Mouse (Mus musculus): Measurements from ENCODE around the gene Ccdc115. TPM values are rescaled to one million over a fixed set of nuclear protein-coding genes. Genes with fewer than 3 reads are reported as not detected.
"Not testable (repeated sequence)": the region's sequence is repeated elsewhere in the genome, so short reads cannot be mapped to it uniquely, and the experiment has no call there.

The Ccdc115 gene
- polyA plus RNA-seq, 1 experiment from 2014 or later, result 52.3 TPM

- DNase-seq (ENCODE audit: low spot score), result no peak
Observed at GRCm38 (mm10) chr1:34438381-34439051, 956 bp downstream of the Ccdc115 start.

- not testable (repeated sequence) for DNase-seq (ENCODE audit: low spot score)
Observed at GRCm38 (mm10) chr1:34437366-34437765, 2.1 kb downstream of the Ccdc115 start.

GRCm38 (mm10) chr1:34436374-34436773 lies 3.1 kb downstream of the Ccdc115 start:
- no peak for DNase-seq (ENCODE audit: low spot score)

GRCm38 (mm10) chr1:34435371-34436120 lies 3.9 kb downstream of the Ccdc115 start:
- no peak for DNase-seq (ENCODE audit: low spot score)

DNA sequence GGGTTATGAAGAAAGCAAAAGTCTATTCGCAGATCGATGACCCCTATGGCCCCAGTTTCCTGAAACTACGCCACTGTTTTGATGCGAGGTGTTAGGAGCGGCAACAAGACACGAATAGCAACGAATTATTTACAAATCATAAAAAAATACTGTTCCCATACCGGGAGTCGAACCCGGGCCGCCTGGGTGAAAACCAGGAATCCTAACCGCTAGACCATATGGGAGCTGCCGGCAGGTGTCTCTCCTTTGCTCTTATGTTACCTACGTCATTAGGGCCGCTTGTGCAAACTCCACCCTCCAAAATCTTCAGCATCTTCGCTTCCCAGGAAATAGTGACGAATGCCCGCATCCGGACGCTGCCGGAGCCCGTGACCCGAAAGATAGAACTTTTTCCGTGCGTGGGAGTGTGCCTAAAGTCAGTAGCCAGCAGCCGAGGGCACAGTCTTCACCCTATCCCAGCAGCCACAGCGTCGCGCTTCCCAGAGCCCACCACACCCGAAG lies 4.8 kb downstream of the Ccdc115 start:
- DNase-seq (ENCODE audit: low spot score), result peak; percentile 89

DNA sequence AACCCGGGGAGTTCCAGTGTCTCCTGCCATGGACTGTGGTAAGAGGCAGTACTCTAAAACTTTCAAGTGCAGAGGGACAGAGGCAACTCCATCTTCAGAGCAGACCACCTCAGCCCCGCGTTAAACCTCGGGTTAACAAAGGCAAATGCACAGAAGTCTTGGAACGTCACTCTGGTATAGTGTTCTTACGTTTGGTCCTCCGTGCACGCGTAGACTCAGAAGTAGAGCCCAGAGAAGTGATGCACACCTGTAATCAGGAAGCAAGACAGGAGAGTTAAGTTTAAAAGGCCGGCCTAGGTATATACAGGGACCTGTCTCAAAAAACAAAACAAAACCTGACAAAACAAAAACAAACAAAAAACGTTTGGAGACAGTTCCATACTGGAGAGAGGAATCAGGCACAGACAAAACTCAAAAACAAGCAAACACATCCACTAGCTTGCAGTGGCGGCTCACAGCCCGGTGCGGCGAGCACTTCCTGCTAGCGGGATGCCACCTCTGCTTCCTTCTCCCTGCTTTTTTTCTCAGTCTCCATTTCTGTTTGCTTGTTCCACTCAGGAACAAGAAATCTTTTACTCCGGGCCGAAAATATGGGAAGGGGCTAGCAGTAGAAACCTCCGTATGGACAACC lies 5.5 kb downstream of the Ccdc115 start:
- DNase-seq (ENCODE audit: low spot score), result peak; percentile 59

- DNase-seq (ENCODE audit: low spot score), result peak; percentile 71
Observed at GRCm38 (mm10) chr1:34432776-34433481, 6.5 kb downstream of the Ccdc115 start.

DNA sequence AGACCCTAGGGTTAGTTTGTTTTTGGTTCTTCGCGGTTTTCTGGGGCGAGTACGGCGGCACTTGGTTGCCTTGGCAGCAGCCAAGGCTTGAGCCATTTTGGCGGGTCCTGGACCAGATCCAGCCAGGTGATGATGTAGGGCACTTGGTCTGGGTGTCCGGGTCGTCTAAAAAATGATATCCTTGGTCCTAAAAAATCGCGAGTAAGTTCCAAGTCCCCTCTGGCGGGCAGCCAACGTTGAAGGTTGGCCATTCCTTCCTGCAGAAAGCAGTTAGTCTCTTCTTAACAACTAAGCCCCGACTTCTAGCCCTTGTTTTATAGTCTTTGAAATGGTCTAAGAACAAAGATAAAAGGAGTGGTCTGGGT lies 7.1 kb downstream of the Ccdc115 start:
- no peak for DNase-seq (ENCODE audit: low spot score)

DNA sequence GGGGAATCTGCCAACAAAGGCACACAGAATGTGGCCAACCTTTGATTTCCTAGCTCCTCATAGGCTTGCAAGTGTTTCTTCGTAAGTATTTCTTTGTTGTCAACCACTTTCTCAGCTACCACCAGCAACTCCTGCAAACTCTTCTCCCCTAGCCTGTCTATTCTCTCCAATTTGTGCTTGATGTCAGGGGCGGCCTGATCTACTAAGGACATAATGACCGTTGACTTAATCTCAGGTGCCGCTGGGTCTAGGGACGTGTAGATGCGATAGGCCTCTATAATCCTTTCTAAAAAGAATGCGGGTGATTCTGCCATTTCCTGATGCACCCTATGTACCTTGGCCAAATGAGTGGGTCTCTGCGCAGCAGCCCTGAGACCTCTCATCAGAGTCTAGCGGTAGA lies 8.0 kb downstream of the Ccdc115 start:
- no peak for DNase-seq (ENCODE audit: low spot score)

- no peak for DNase-seq (ENCODE audit: low spot score)
Observed at GRCm38 (mm10) chr1:34430981-34431380, 8.5 kb downstream of the Ccdc115 start.

DNA sequence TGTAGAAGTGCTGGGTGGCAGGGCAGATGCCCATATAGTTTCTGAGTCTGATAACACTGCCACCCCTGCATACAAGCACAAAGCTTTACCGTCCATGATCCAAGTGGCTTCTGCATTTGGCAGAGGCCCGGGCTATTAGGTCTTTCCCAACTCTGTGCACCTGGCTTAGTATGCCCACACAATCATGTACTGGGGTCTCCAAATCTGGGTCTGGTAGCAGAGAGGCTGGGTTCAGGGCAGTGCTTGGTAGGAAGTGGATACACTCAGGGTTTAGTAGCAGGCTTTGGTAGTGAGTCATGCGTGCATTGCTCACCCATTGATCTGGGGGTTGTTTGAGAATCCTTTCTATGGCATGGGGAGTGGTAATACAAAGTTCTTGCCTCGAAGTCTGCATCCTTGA lies 10.2 kb downstream of the Ccdc115 start:
- no peak for DNase-seq (ENCODE audit: low spot score)

- no peak for DNase-seq (ENCODE audit: low spot score)
Observed at GRCm38 (mm10) chr1:34428466-34428865, 11.0 kb downstream of the Ccdc115 start.

- DNase-seq (ENCODE audit: low spot score), result no peak
Observed at GRCm38 (mm10) chr1:34399182-34399953, 40.1 kb downstream of the Ccdc115 start.

GRCm38 (mm10) chr1:34396321-34396720 lies 43.2 kb downstream of the Ccdc115 start:
- no peak for DNase-seq (ENCODE audit: low spot score)

DNA sequence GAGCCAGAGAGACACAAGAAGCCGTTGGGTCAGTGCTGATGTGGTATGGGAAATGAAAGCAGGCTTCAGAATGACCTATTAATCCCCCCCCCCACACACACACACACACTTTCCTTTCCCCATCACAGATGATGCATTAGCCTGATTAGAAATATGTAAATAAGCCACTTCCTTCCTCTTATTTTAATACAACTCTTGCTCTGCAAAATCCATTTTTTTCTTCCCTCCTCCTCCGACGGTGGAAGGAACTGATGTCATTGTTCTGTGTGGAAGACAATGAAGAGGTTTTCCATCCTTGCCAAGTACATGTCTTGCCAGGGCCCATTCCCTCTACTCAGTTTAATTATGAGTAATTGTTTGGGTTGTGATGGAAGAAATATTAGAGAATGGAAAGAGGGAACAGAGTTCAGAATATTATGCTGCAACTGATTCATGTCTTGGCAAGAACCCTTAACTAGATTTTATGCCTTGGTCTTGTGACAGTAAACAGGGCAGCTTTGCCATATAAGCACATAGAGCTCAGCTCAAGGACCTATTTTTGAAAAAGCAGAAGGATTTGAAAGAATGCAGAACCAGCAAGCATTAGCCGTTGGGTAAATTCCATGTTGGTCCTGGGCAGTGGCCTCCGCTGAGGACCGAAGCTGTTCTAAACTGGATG lies 50.1 kb downstream of the Ccdc115 start:
- no peak for DNase-seq (ENCODE audit: low spot score)

GRCm38 (mm10) chr1:34388849-34389233 lies 50.6 kb downstream of the Ccdc115 start:
- no peak for DNase-seq (ENCODE audit: low spot score)

DNA sequence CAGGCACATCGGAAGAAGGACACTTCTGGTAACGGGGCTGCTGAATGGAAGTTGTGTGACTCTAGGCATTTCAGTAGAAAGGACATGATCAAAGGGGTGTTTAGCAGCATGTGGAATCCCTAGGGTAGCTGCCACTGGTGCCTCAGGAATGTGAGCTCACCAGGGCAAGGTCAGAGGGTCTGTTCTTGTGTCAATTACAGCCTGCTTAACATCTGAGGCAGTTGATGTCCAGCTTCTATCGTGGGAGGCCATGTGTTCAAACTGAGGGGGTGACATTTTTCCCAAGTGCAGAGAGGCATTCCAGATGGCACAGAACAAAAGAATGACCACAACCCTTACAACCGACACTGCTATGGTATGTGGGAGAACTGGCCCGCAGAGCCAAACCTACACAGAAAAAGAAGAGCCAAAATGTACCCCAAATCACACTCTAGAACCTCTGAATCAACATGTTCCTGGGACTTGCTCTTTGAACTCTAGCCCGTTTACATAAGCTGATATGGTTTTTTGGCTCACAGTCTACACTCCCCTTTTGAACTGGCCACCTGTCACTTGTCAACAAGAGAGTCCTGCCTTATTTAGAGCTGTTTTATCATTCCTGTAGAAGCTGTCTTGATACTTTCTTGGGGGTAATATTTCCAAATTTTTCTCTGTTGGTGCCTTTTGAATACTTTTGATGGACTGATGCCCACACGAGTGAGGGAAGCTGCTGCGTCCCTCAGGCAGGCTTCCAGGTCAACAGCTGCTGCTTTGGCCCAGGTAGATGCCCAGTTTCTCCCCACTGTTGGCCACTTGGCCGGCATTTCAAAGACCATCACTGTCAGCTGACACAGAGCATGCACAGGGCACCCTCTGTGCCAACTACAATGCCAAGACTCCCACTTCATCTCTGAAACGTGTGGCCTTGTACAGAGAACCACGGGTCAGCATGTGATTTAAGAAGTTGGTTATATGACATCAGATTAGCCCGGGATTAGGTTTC lies 51.8 kb downstream of the Ccdc115 start:
- no peak for DNase-seq (ENCODE audit: low spot score)
